Mouse (Mus musculus): ENCODE measurements around the gene Ivns1abp. TPM values are rescaled to one million over a fixed set of nuclear protein-coding genes. Genes with fewer than 3 reads are reported as not detected.

Ivns1abp gene
- polyA plus RNA-seq (2015; fragmentation: Nextera tagmentation; extraction: Ambion mirVana), result 111 and 115 TPM in 2 replicates

GRCm38 (mm10) chr1:151344283-151345108 is at the start of gene Ivns1abp:
Ivns1abp (plus strand) TSS chr1:151344477.

Other genes starting within 250 kb of the Ivns1abp start
- not detected in 2 replicates for gene Gm47985, start 161.9 kb upstream of the Ivns1abp start, polyA plus RNA-seq (2015; fragmentation: Nextera tagmentation; extraction: Ambion mirVana)
- gene Gm8947, start 152.1 kb upstream of the Ivns1abp start, polyA plus RNA-seq (2015; fragmentation: Nextera tagmentation; extraction: Ambion mirVana), result 0.10 TPM in 1 of 2 replicates, not detected in the other
- gene Gm47995, start 146.0 kb upstream of the Ivns1abp start, polyA plus RNA-seq (2015; fragmentation: Nextera tagmentation; extraction: Ambion mirVana), result 0.25 and 0.31 TPM in 2 replicates
- gene 3110040M04Rik, start 140.4 kb upstream of the Ivns1abp start, polyA plus RNA-seq (2015; fragmentation: Nextera tagmentation; extraction: Ambion mirVana), result not detected in 2 replicates
- gene Gm47996, start 134.3 kb upstream of the Ivns1abp start, polyA plus RNA-seq (2015; fragmentation: Nextera tagmentation; extraction: Ambion mirVana), result 0.28 TPM in 1 of 2 replicates, not detected in the other
- gene Swt1, start 84.0 kb downstream of the Ivns1abp start, polyA plus RNA-seq (2015; fragmentation: Nextera tagmentation; extraction: Ambion mirVana), result 12.1 and 15.9 TPM in 2 replicates
- 28.1 and 28.4 TPM in 2 replicates for gene Trmt1l, start 84.1 kb downstream of the Ivns1abp start, polyA plus RNA-seq (2015; fragmentation: Nextera tagmentation; extraction: Ambion mirVana)
- gene Rnf2, start 156.5 kb downstream of the Ivns1abp start, polyA plus RNA-seq (2015; fragmentation: Nextera tagmentation; extraction: Ambion mirVana), result 53.3 and 55.3 TPM in 2 replicates
- gene Fam129a, start 226.7 kb downstream of the Ivns1abp start, polyA plus RNA-seq (2015; fragmentation: Nextera tagmentation; extraction: Ambion mirVana), result 1.8 and 2.2 TPM in 2 replicates